Mouse (Mus musculus): Measurements from ENCODE around the gene Asic2. TPM values are rescaled to one million over a fixed set of nuclear protein-coding genes. Genes with fewer than 3 reads are reported as not detected.

Gene Asic2
- polyA plus RNA-seq, 1 experiment from 2014 or later: 13.9 TPM

DNA sequence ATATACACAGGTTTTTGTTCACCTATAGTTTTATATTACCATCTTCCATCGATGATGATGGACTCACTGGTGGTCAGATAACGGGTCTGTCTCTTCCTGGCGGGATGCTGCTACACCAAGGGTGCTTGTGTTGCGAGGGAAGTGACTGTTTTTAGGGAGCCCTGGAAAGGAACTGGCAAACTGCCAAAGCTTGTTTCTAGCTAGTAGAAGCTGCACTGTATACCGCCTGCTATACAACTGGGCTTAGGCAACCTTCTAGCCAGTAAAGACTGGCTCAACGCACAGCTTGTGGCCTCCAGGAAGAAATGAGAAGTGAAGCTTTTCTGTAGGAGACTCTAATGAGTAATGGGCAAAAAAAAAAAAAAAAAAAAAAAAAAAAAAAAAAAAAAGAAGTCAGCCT, 1012.3 kb downstream of the Asic2 start:
- H3K9me3 ChIP-seq: no peaks in the 10 kb centered on the region

GRCm38 (mm10) chr11:80954147-80954546, 1014.1 kb downstream of the Asic2 start:
- Histone ChIP-seq H3K9ac (no peak overlapping the region), H3K4me1 (peaks cover 14% of the 10 kb centered on the region), H3K27me3 (replicated peaks) (no peaks in the 10 kb centered on the region), H3K4me3 (no peak overlapping the region), H3K9me3 (no peaks in the 10 kb centered on the region), H3K27ac (no peak overlapping the region), H3K36me3 (replicated peaks) (no peaks in the 10 kb centered on the region), H3K4me2 (no peak overlapping the region)
- no peak for ATAC-seq (replicated peaks)
- WGBS: 82% methylated on average over 8 of the region's 8 CpGs

More for the DNA sequence above, 1012.3 kb downstream of the Asic2 start:
- no peak overlapping the region for H3K4me2 ChIP-seq
- ATAC-seq (replicated peaks): no peak
- H3K4me3 ChIP-seq: no peak overlapping the region
- peaks cover 17% of the 10 kb centered on the region for H3K4me1 ChIP-seq
- WGBS: 77% methylated on average over 6 of the region's 6 CpGs
- no peaks in the 10 kb centered on the region for H3K36me3 ChIP-seq (replicated peaks)
- no peaks in the 10 kb centered on the region; the same call in 1 of the 2 replicates for H3K27me3 ChIP-seq (replicated peaks)
- H3K9ac ChIP-seq: no peak overlapping the region
- H3K27ac ChIP-seq: no peak overlapping the region

- no peak for ATAC-seq (replicated peaks)
- Histone ChIP-seq H3K4me2 (no peak overlapping the region), H3K9ac (no peak overlapping the region), H3K4me1 (no peaks in the 10 kb centered on the region), H3K9me3 (no peaks in the 10 kb centered on the region), H3K36me3 (replicated peaks) (no peaks in the 10 kb centered on the region), H3K27ac (no peak overlapping the region), H3K27me3 (replicated peaks) (no peaks in the 10 kb centered on the region), H3K4me3 (no peak overlapping the region)
- WGBS: 86% methylated on average over 11 of the region's 11 CpGs
Measured at GRCm38 (mm10) chr11:80949068-80949738, 1019.1 kb downstream of the Asic2 start.

- H3K27ac ChIP-seq: no peak overlapping the region
- no peak overlapping the region for H3K4me3 ChIP-seq
- WGBS: 83% methylated on average over 2 of the region's 2 CpGs
- no peak for ATAC-seq (replicated peaks)
- no peaks in the 10 kb centered on the region for H3K27me3 ChIP-seq (replicated peaks)
- H3K36me3 ChIP-seq (replicated peaks): no peaks in the 10 kb centered on the region
- no peaks in the 10 kb centered on the region for H3K9me3 ChIP-seq
- no peak overlapping the region for H3K9ac ChIP-seq
- H3K4me1 ChIP-seq: no peaks in the 10 kb centered on the region
- no peak overlapping the region for H3K4me2 ChIP-seq
Measured at GRCm38 (mm10) chr11:80948103-80948502, 1020.2 kb downstream of the Asic2 start.

GRCm38 (mm10) chr11:80946163-80946562, 1022.1 kb downstream of the Asic2 start:
- H3K9ac ChIP-seq: no peak overlapping the region
- no peak overlapping the region for H3K4me2 ChIP-seq
- H3K36me3 ChIP-seq (replicated peaks): no peaks in the 10 kb centered on the region
- no peak overlapping the region for H3K27ac ChIP-seq
- no peak for ATAC-seq (replicated peaks)
- H3K4me3 ChIP-seq: no peak overlapping the region
- H3K9me3 ChIP-seq: no peaks in the 10 kb centered on the region
- 92% methylated on average over 6 of the region's 6 CpGs for WGBS
- no peaks in the 10 kb centered on the region for H3K4me1 ChIP-seq
- H3K27me3 ChIP-seq (replicated peaks): no peaks in the 10 kb centered on the region

GRCm38 (mm10) chr11:80923286-80923951, 1044.8 kb downstream of the Asic2 start:
- 74% methylated on average over 19 of the region's 19 CpGs for WGBS
- Histone ChIP-seq H3K4me3 (no peak overlapping the region), H3K4me1 (no peaks in the 10 kb centered on the region), H3K4me2 (no peak overlapping the region), H3K9ac (no peak overlapping the region), H3K27me3 (replicated peaks) (no peaks in the 10 kb centered on the region), H3K36me3 (replicated peaks) (no peaks in the 10 kb centered on the region), H3K27ac (no peak overlapping the region), H3K9me3 (no peaks in the 10 kb centered on the region)
- no peak for ATAC-seq (replicated peaks)

DNA sequence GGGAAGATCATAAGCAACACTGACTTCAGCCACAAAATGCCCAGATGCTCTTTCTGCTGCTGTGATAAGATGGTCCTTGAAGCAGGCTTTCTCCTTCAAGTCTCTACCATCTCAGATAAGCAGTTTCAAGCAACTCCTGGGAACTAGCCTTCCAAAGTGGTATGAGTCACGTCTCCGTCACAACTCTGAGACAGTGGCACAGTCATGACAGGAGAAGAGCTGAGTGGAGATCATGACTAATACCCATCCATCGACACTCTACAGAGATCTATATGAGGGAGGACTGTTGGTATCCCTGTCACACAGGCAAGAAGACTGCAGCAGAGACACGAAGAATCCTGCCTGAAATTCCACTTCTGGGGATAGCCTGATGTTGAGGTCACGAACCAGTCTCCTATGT, 1049.9 kb downstream of the Asic2 start:
- no peak for ATAC-seq (replicated peaks)
- Histone ChIP-seq H3K27ac (no peak overlapping the region), H3K4me1 (no peaks in the 10 kb centered on the region), H3K27me3 (replicated peaks) (no peaks in the 10 kb centered on the region), H3K4me2 (no peak overlapping the region), H3K9me3 (no peaks in the 10 kb centered on the region), H3K4me3 (no peak overlapping the region), H3K9ac (no peak overlapping the region), H3K36me3 (replicated peaks) (no peaks in the 10 kb centered on the region)
- WGBS: 91% methylated on average over 5 of the region's 5 CpGs

DNA sequence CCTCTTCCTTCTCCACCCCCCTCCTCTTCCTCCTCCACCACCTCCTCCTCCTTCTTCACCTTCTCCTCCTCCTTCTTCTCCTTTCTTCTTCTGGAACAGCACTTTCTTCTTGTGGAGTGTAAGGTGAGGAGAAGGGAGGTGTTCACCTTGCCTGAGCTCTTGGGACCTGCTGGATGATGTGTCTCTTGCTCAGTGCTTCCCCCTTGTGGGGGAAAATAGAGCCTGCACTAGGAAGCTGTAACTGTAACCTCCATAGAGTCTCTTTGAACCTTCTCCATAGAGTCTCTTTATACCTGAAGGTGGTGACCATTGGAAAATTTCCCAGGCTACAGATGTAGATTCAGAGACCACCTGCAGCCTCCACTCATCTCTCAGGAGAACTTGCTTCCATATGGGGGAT, 1050.6 kb downstream of the Asic2 start:
- Histone ChIP-seq H3K36me3 (replicated peaks) (no peaks in the 10 kb centered on the region), H3K27ac (no peak overlapping the region), H3K4me3 (no peak overlapping the region), H3K27me3 (replicated peaks) (no peaks in the 10 kb centered on the region), H3K4me1 (no peaks in the 10 kb centered on the region), H3K9ac (no peak overlapping the region), H3K4me2 (no peak overlapping the region), H3K9me3 (no peaks in the 10 kb centered on the region)
- ATAC-seq (replicated peaks): no peak

GRCm38 (mm10) chr11:80913408-80914024, 1054.7 kb downstream of the Asic2 start:
- no peak for ATAC-seq (replicated peaks)
- H3K9ac ChIP-seq: no peak overlapping the region
- H3K36me3 ChIP-seq (replicated peaks): no peaks in the 10 kb centered on the region
- no peak overlapping the region for H3K4me2 ChIP-seq
- no peak overlapping the region for H3K4me3 ChIP-seq
- no peaks in the 10 kb centered on the region for H3K4me1 ChIP-seq
- H3K27ac ChIP-seq: no peak overlapping the region
- no peaks in the 10 kb centered on the region for H3K27me3 ChIP-seq (replicated peaks)
- H3K9me3 ChIP-seq: no peaks in the 10 kb centered on the region
- WGBS: 43% methylated on average over 4 of the region's 4 CpGs

- no peaks in the 10 kb centered on the region for H3K9me3 ChIP-seq
- ATAC-seq (replicated peaks): no peak
- 83% methylated on average over 5 of the region's 5 CpGs for WGBS
- no peaks in the 10 kb centered on the region for H3K36me3 ChIP-seq (replicated peaks)
- H3K27ac ChIP-seq: no peak overlapping the region
- no peak overlapping the region for H3K4me3 ChIP-seq
- H3K27me3 ChIP-seq (replicated peaks): no peaks in the 10 kb centered on the region
- no peaks in the 10 kb centered on the region for H3K4me1 ChIP-seq
- H3K9ac ChIP-seq: no peak overlapping the region
- no peak overlapping the region for H3K4me2 ChIP-seq
Measured at GRCm38 (mm10) chr11:80912721-80913120, 1055.5 kb downstream of the Asic2 start.

DNA sequence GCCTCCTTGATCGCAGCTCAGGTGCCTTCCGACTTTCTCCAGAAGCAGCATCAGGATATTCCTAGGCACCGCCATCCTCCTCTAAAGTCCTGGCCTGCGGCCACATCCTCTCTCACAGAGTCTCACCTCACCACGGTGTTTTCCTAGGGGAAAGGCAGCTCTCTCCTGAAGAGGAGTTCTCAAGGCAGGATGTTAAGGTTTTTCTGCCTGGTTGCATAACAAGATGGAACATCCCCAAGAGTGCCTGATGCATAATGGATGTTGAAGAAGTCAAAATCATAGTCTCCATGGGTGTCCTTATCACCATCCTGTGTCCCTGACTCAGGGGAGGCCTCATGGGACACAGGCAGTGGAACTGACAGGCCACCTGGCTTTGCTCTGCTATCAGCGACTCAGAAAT, 1060.4 kb downstream of the Asic2 start:
- Histone ChIP-seq H3K4me3 (no peak overlapping the region), H3K27ac (no peak overlapping the region), H3K9me3 (no peaks in the 10 kb centered on the region), H3K9ac (no peak overlapping the region), H3K36me3 (replicated peaks) (no peaks in the 10 kb centered on the region), H3K4me2 (no peak overlapping the region), H3K4me1 (no peaks in the 10 kb centered on the region), H3K27me3 (replicated peaks) (no peaks in the 10 kb centered on the region)
- no peak for ATAC-seq (replicated peaks)
- WGBS: 94% methylated on average over 6 of the region's 6 CpGs

GRCm38 (mm10) chr11:80906456-80906855, 1061.8 kb downstream of the Asic2 start:
- no peak overlapping the region for H3K4me3 ChIP-seq
- H3K4me1 ChIP-seq: no peaks in the 10 kb centered on the region
- H3K4me2 ChIP-seq: no peak overlapping the region
- H3K36me3 ChIP-seq (replicated peaks): no peaks in the 10 kb centered on the region
- no peaks in the 10 kb centered on the region for H3K27me3 ChIP-seq (replicated peaks)
- no peak for ATAC-seq (replicated peaks)
- no peak overlapping the region for H3K27ac ChIP-seq
- no peaks in the 10 kb centered on the region for H3K9me3 ChIP-seq
- 30% methylated on average over 4 of the region's 4 CpGs for WGBS
- no peak overlapping the region for H3K9ac ChIP-seq

- Histone ChIP-seq H3K4me2 (no peak overlapping the region), H3K27ac (no peak overlapping the region), H3K9ac (no peak overlapping the region), H3K9me3 (no peaks in the 10 kb centered on the region), H3K4me1 (no peaks in the 10 kb centered on the region), H3K4me3 (no peak overlapping the region), H3K36me3 (replicated peaks) (no peaks in the 10 kb centered on the region), H3K27me3 (replicated peaks) (no peaks in the 10 kb centered on the region)
- no peak for ATAC-seq (replicated peaks)
- WGBS: 49% methylated on average over 2 of the region's 2 CpGs
Measured at GRCm38 (mm10) chr11:80904559-80904958, 1063.7 kb downstream of the Asic2 start.

All from midbrain, embryonic 15.5 days (tissue).